Mouse (Mus musculus): ENCODE measurements around the gene Cyfip2. TPM values are rescaled to one million over a fixed set of nuclear protein-coding genes. Genes with fewer than 3 reads are reported as not detected.

Gene Cyfip2
- polyA plus RNA-seq (2015; fragmentation: Nextera tagmentation; extraction: Ambion mirVana), result 84.9 and 89.1 TPM in 2 replicates

DNA sequence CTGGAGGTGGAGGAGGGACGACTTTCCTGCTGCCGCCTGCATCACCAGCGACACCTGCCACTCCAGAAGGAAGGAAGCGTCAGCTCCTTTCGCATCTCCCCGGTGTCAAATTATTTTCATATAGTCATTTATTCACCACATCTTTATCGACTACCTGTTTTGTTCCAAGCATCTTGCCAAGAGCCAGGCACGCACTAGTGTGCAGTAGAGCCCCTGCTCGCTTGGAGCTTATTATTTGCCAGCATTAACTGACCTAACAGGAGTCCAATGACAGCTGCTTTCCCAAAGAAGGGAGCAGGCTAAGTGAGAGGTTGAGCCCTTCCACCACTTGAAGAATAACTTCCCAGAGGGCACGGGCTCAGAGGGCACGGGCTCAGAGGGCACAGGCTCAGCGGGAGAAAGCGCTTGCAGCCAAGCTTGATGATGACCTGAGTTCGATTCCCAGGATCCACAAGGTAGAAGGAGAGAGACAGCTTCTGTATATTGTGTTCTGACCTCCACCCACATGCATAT, at the start of gene Cyfip2:
Gene Cyfip2, minus strand, starts transcription at position 337 of the 513 bp plus-strand sequence.
- Histone ChIP-seq H3K4me1 (replicated peaks) (peaks cover 45% of the 10 kb centered on the region), H3K9me3 (no peaks in the 10 kb centered on the region), H3K4me3 (peak within 1 kb of the TSS; percentile 93), H3K9ac (peak within 1 kb of the TSS; percentile 97), H3K36me3 (0 out of 2 replicates have a peak, but pooled peaks cover 9% of the 10 kb centered on the region), H3K27ac (replicated peaks) (peak within 1 kb of the TSS; percentile 93), H3K27me3 (no peaks in the 10 kb centered on the region), H3K4me2 (peak within 1 kb of the TSS; percentile 89)
- WGBS, result 4% methylated on average over 14 of the region's 14 CpGs
- ATAC-seq (ENCODE audit: low read depth), result peak; percentile 29

GRCm38 (mm10) chr11:46360991-46361665, 48.5 kb upstream of the Cyfip2 start:
- no peak overlapping the region for H3K9ac ChIP-seq
- H3K4me2 ChIP-seq, result no peak overlapping the region
- H3K4me1 ChIP-seq (replicated peaks), result no peaks in the 10 kb centered on the region
- no peak for ATAC-seq (ENCODE audit: low read depth)
- no peaks in the 10 kb centered on the region for H3K36me3 ChIP-seq
- H3K9me3 ChIP-seq, result no peaks in the 10 kb centered on the region
- no peak overlapping the region for H3K4me3 ChIP-seq
- WGBS, result 88% methylated on average over 2 of the region's 2 CpGs
- H3K27me3 ChIP-seq, result no peaks in the 10 kb centered on the region
- H3K27ac ChIP-seq (replicated peaks), result no peak overlapping the region

DNA sequence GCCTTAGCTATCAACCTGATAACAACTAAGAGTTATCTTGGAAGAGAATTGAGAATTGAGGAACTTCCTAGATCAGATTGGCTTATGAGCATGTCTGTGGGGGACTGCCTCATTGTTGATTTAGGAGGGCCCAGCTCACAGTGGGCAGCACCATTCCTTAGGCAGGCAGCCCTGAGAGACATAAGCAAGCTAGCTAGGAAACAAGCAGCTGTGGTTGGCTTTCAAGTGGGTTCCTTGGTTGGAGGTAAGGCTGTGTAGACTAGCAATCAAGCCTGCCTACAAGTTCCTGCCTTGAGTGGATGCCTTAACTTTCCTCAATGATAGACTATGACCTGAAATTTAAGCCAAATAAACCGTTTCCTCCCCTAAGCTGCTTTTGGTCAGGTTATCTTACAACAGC, 45.7 kb upstream of the Cyfip2 start:
- no peaks in the 10 kb centered on the region for H3K27me3 ChIP-seq
- WGBS, result 77% methylated on average over 1 of the region's 1 CpGs
- no peak overlapping the region for H3K27ac ChIP-seq (replicated peaks)

DNA sequence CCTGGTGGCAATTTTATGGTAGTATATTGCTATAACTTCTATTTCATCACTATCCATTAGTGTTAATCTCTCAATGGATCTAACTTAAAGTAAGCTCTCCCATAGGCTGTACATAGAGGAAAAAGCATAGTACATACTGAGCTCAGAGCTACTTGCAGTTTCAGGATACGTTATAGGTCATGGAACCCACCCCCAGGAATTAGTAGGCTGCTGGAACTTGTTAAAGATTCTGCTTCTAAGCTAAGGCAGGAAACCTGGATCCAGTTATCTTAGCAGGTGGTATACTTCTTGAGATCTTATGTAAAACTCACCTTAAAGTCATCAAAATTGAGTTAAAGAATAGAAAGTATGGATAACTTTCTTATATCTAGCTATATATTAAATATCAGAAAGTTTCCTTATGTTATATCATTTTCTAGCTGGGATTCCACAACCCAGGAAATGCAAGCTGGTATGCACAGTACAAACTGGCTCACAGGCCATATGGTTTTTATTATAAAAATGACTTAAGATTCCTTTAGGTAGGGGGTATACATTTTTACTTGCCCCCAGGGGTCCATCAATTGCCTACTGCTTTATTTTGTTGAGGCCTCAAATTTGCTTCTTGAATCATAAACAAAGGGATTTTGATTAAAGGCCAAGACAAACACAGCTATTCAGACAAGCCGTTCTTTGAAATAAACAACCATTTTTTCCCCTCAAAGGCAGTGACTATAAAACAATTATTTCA, 37.2 kb upstream of the Cyfip2 start:
- no peak overlapping the region for H3K27ac ChIP-seq (replicated peaks)
- no peak overlapping the region for H3K4me2 ChIP-seq
- H3K9me3 ChIP-seq, result no peaks in the 10 kb centered on the region
- H3K4me1 ChIP-seq (replicated peaks), result no peaks in the 10 kb centered on the region
- H3K4me3 ChIP-seq, result no peak overlapping the region
- WGBS, result 58% methylated on average over 2 of the region's 2 CpGs
- ATAC-seq (ENCODE audit: low read depth), result no peak
- no peaks in the 10 kb centered on the region for H3K36me3 ChIP-seq
- H3K27me3 ChIP-seq, result no peaks in the 10 kb centered on the region
- H3K9ac ChIP-seq, result no peak overlapping the region

More for the DNA sequence above, 45.7 kb upstream of the Cyfip2 start:
- Histone ChIP-seq H3K4me1 (replicated peaks) (no peaks in the 10 kb centered on the region), H3K4me3 (no peak overlapping the region), H3K9me3 (no peaks in the 10 kb centered on the region), H3K9ac (no peak overlapping the region), H3K4me2 (no peak overlapping the region), H3K36me3 (no peaks in the 10 kb centered on the region)
- no peak for ATAC-seq (ENCODE audit: low read depth)

DNA sequence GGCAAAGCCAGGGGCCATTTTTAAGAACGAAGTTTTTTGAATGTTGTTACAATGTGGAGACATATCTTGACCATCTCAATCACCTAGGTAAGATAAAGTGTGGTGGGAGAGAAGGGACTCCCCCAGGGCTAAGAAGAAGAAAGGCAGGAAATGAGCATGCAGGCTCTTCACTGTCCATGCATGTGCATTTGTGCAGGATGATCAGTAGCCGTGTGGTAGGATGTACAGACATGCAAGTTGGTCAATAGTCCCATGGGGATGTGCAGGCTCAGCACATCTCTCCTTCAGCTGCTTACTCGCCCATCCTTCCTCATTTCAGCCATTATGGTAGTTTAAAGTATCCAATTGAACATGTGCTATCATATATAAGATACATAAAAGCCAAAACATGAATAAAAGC, 35.8 kb upstream of the Cyfip2 start:
- H3K9ac ChIP-seq, result no peak overlapping the region
- no peak for ATAC-seq (ENCODE audit: low read depth)
- whole genome bisulfite sequencing, result 72% methylated on average over 3 of the region's 3 CpGs
- H3K27me3 ChIP-seq, result no peaks in the 10 kb centered on the region
- H3K9me3 ChIP-seq, result no peaks in the 10 kb centered on the region
- H3K4me3 ChIP-seq, result no peak overlapping the region
- no peak overlapping the region for H3K27ac ChIP-seq (replicated peaks)
- H3K4me1 ChIP-seq (replicated peaks), result 0 out of 2 replicates have a peak, but pooled peaks cover 3% of the 10 kb centered on the region
- no peak overlapping the region for H3K4me2 ChIP-seq
- no peaks in the 10 kb centered on the region for H3K36me3 ChIP-seq

- ATAC-seq (ENCODE audit: low read depth), result no peak
- no peak overlapping the region for H3K4me2 ChIP-seq
- no peaks in the 10 kb centered on the region for H3K36me3 ChIP-seq
- 86% methylated on average over 5 of the region's 5 CpGs for WGBS
- H3K4me1 ChIP-seq (replicated peaks), result 0 out of 2 replicates have a peak, but pooled peaks cover 3% of the 10 kb centered on the region
- no peaks in the 10 kb centered on the region for H3K9me3 ChIP-seq
- no peak overlapping the region for H3K27ac ChIP-seq (replicated peaks)
- H3K27me3 ChIP-seq, result no peaks in the 10 kb centered on the region
- no peak overlapping the region for H3K4me3 ChIP-seq
- H3K9ac ChIP-seq, result no peak overlapping the region
These were observed 35.1 kb upstream of the Cyfip2 start for GRCm38 (mm10) chr11:46347756-46348155.

DNA sequence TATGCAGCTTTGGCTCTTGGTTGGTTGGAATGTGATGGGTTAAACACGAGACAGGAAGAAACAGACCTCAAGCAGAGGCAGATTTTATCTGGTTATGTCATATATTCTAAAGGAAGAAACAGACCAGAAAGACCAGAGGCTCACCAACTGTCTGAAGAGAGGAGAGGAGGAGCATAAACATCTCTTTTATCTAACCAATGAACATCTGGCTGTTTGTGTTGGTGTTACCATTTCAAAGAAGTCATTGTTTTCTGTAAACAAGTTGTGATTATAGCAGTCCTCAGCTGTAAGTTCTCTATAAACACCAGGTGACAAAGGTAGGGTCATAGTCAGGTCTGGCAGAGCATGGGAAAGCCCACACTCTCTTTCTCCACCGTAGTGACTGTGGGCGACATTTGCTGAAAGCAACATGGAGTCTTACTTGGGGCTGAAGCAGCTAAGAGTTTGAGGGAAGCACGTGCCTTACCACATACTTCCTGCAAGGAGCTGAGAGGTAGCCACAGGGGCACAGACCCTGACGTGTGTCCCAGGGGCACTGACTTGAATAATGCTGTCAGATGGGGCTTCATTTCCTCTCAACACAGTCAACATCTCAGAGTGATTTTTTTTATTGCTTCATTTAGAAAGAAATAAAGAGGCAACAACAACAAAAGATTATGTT, 31.4 kb upstream of the Cyfip2 start:
- 62% methylated on average over 5 of the region's 5 CpGs for WGBS
- Histone ChIP-seq H3K27me3 (no peaks in the 10 kb centered on the region), H3K36me3 (no peaks in the 10 kb centered on the region)

DNA sequence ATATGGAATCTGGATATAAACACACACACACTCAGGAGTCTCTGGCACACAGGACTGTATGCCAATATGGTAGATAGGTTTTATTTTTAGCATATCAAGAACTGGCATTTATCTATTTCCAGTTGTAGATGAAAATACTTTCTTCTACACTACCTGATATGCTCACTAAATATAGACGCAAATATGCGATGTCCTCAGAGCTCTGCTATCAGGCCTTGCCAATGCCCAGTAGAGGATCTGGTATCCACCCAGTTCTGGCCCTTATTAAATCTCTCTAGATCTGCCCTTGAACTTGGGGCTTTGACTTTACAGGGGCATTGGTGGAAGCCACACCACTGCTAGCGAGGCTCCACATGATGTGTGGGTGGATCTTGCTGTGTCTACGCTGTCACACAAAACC, 29.3 kb upstream of the Cyfip2 start:
- Histone ChIP-seq H3K4me1 (replicated peaks) (0 out of 2 replicates have a peak, but pooled peaks cover 3% of the 10 kb centered on the region), H3K27ac (replicated peaks) (no peak overlapping the region), H3K4me2 (no peak overlapping the region), H3K4me3 (no peak overlapping the region), H3K27me3 (no peaks in the 10 kb centered on the region), H3K9me3 (no peaks in the 10 kb centered on the region), H3K9ac (no peak overlapping the region), H3K36me3 (no peaks in the 10 kb centered on the region)
- 95% methylated on average over 4 of the region's 4 CpGs for WGBS
- no peak for ATAC-seq (ENCODE audit: low read depth)

More for the DNA sequence above, 31.4 kb upstream of the Cyfip2 start:
- Histone ChIP-seq H3K9me3 (no peaks in the 10 kb centered on the region), H3K4me3 (no peak overlapping the region), H3K4me1 (replicated peaks) (0 out of 2 replicates have a peak, but pooled peaks cover 3% of the 10 kb centered on the region), H3K9ac (no peak overlapping the region), H3K4me2 (no peak overlapping the region), H3K27ac (replicated peaks) (no peak overlapping the region)
- no peak for ATAC-seq (ENCODE audit: low read depth)

DNA sequence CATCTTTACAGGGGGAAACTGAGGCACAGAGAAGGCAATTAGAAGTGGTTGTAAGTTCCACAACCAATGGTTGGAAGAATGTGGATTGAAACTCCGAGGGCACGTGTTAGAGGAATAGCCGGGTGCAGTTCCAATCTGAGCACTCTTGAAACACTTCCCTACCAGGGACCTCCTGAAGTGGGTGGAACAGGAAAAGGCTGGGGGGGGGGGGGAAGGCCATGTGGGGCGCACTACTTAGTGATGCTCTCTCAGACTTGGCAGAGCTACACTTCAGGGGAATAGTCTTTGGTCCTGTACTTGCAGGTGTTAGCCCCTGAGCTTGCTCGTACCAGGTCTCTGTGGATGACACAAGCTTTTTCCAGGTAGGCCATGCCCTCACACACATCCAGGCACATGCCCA, 23.4 kb upstream of the Cyfip2 start:
- no peaks in the 10 kb centered on the region for H3K9me3 ChIP-seq
- no peaks in the 10 kb centered on the region for H3K4me1 ChIP-seq (replicated peaks)
- H3K9ac ChIP-seq, result no peak overlapping the region
- ATAC-seq (ENCODE audit: low read depth), result no peak
- 95% methylated on average over 5 of the region's 5 CpGs for WGBS
- no peaks in the 10 kb centered on the region for H3K27me3 ChIP-seq
- no peaks in the 10 kb centered on the region for H3K36me3 ChIP-seq
- no peak overlapping the region for H3K27ac ChIP-seq (replicated peaks)
- H3K4me3 ChIP-seq, result no peak overlapping the region
- H3K4me2 ChIP-seq, result no peak overlapping the region

GRCm38 (mm10) chr11:46332217-46332616, 19.6 kb upstream of the Cyfip2 start:
- H3K27me3 ChIP-seq, result no peaks in the 10 kb centered on the region
- WGBS, result 93% methylated on average over 8 of the region's 8 CpGs
- H3K9ac ChIP-seq, result no peak overlapping the region
- no peak overlapping the region for H3K27ac ChIP-seq (replicated peaks)
- H3K4me1 ChIP-seq (replicated peaks), result no peaks in the 10 kb centered on the region
- no peaks in the 10 kb centered on the region for H3K9me3 ChIP-seq
- no peaks in the 10 kb centered on the region for H3K36me3 ChIP-seq
- ATAC-seq (ENCODE audit: low read depth), result no peak
- no peak overlapping the region for H3K4me2 ChIP-seq
- no peak overlapping the region for H3K4me3 ChIP-seq

- H3K27ac ChIP-seq (replicated peaks), result no peak overlapping the region
- 89% methylated on average over 16 of the region's 16 CpGs for WGBS
- no peaks in the 10 kb centered on the region for H3K9me3 ChIP-seq
These were observed 13.8 kb upstream of the Cyfip2 start for GRCm38 (mm10) chr11:46326271-46327015.

More at GRCm38 (mm10) chr11:46326271-46327015, 13.8 kb upstream of the Cyfip2 start:
- no peaks in the 10 kb centered on the region for H3K27me3 ChIP-seq
- H3K36me3 ChIP-seq, result no peaks in the 10 kb centered on the region
- ATAC-seq (ENCODE audit: low read depth), result no peak
- no peak overlapping the region for H3K4me3 ChIP-seq
- no peak overlapping the region for H3K4me2 ChIP-seq
- H3K4me1 ChIP-seq (replicated peaks), result no peaks in the 10 kb centered on the region
- H3K9ac ChIP-seq, result no peak overlapping the region

Measured in neural tube, embryonic 13.5 days (tissue).